Mouse (Mus musculus) heart, postnatal 0 days (tissue): Measurements from ENCODE around the gene Cst6. TPM values are rescaled to one million over a fixed set of nuclear protein-coding genes. Genes with fewer than 3 reads are reported as not detected.
"Not testable (repeated sequence)": the region's sequence is repeated elsewhere in the genome, so short reads cannot be mapped to it uniquely, and the experiment has no call there.

Experiments
- ATAC-seq: fragments of 200-750 bp; cut with Nextera tagmentation; 2 replicates; pipeline ENCODE4 v1.8.0; 2017; ENCODE audit warnings: low read depth, moderate number of reproducible peaks, moderate library complexity; ENCODE audit not compliant: insufficient read depth
- DNase-seq: peaks from one replicate; pipeline ENCODE4 v3.0.0-alpha.2; 2016; ENCODE audit warnings: low spot score
- H3K27ac ChIP-seq: fragments of 300-500 bp; sonication (generic); 2 replicates; pipeline ENCODE4 v1.5.1; 2014; ENCODE audit warnings: low read depth, mild to moderate bottlenecking
- H3K27me3 ChIP-seq: fragments of 300-500 bp; sonication (generic); 2 replicates; pipeline ENCODE4 v1.6.1; 2014; ENCODE audit warnings: low read length, mixed read lengths; ENCODE audit not compliant: control insufficient read depth, insufficient read depth
- H3K36me3 ChIP-seq: fragments of 300-500 bp; sonication (generic); replicated peaks from 2 replicates; pipeline ENCODE4 v1.6.1; 2014; ENCODE audit warnings: low read length, mixed read lengths; ENCODE audit not compliant: control insufficient read depth, insufficient read depth
- H3K4me1 ChIP-seq: fragments of 300-500 bp; sonication (generic); 2 replicates; pipeline ENCODE4 v1.6.1; 2014; ENCODE audit warnings: antibody characterized with exemption; ENCODE audit not compliant: control insufficient read depth, insufficient read depth
- H3K4me2 ChIP-seq: fragments of 300-500 bp; sonication (generic); 2 replicates; pipeline ENCODE4 v1.6.1; 2014; ENCODE audit warnings: low read depth, mild to moderate bottlenecking, low read length, moderate library complexity
- H3K4me3 ChIP-seq: fragments of 300-500 bp; sonication (generic); 2 replicates; pipeline ENCODE4 v1.5.1; 2014; ENCODE audit warnings: low read depth, low read length
- H3K9ac ChIP-seq: fragments of 300-500 bp; sonication (generic); replicated peaks from 2 replicates; pipeline ENCODE4 v1.6.1; 2014; ENCODE audit warnings: low read depth, low read length, mixed read lengths
- H3K9me3 ChIP-seq: fragments of 300-500 bp; sonication (generic); replicated peaks from 2 replicates; pipeline ENCODE4 v1.6.1; 2016; ENCODE audit warnings: low read length; ENCODE audit not compliant: control insufficient read depth
- CTCF ChIP-seq: IDR thresholded peaks from 2 replicates; pipeline ENCODE4 v1.5.1; 2016; ENCODE audit warnings: antibody characterized with exemption, control low read depth, low read depth
- EP300 ChIP-seq: IDR thresholded peaks from 2 replicates; pipeline ENCODE4 v1.6.1; 2016; ENCODE audit warnings: antibody characterized with exemption, low read depth
- WGBS: fragments of 180-500 bp; shearing (Covaris S2); extraction: QIAGEN DNeasy Blood & Tissue Kit; methylation state at CpG from one replicate; pipeline ENCODE4 v1.1.7; 2014; 5-methylcytosine and 5-hydroxymethylcytosine counted together
- polyA plus RNA-seq: library from polyadenylated mRNA; unstranded; fragments of >200 nt; fragmentation: Nextera tagmentation; extraction: Ambion mirVana; gene quantifications from 2 replicates; pipeline ENCODE4 v1.2.1, GENCODE M21; 2015
- total RNA-seq: library from RNA; depleted of rRNA; stranded (reverse); fragments of >200 nt; gene quantifications from 2 replicates; pipeline ENCODE4 v1.2.3, GENCODE M21; 2014; ENCODE audit warnings: low replicate concordance; rRNA removed

The Cst6 gene
- total RNA-seq, result 0.89 and 0.99 TPM in 2 replicates
- polyA plus RNA-seq, result 2.3 and 3.0 TPM in 2 replicates

DNA sequence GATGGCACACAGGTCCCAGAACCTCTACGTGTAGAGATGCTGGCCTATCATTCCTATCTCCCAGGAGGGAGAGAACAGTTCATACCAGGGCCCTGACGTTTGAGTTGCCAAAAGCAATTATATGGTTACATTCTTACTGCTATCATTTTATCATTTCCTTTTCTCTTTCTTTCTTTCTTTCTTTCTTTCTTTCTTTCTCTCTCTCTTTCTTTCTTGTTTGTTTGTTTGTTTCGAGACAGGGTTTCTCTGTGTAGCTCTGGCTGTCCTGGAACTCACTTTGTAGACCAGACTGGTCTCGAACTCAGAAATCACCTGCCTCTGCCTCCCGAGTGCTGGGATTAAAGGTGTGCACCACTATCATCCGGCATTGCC, at the start of gene Cst6:
Gene Cst6, minus strand, starts transcription at position 73 of the 372 bp plus-strand sequence.
- ATAC-seq, H3K27me3 ChIP-seq, DNase-seq, H3K4me1 ChIP-seq, H3K36me3 ChIP-seq, H3K9me3 ChIP-seq, H3K27ac ChIP-seq: not testable (repeated sequence)
- WGBS, result 68% methylated on average over 6 of the region's 6 CpGs
- Histone ChIP-seq H3K9ac (peak within 1 kb of the TSS; percentile 50; the same call in 1 of the 2 replicates), H3K4me3 (peak within 1 kb of the TSS; percentile 41), H3K4me2 (peak within 1 kb of the TSS; percentile 78)

DNA sequence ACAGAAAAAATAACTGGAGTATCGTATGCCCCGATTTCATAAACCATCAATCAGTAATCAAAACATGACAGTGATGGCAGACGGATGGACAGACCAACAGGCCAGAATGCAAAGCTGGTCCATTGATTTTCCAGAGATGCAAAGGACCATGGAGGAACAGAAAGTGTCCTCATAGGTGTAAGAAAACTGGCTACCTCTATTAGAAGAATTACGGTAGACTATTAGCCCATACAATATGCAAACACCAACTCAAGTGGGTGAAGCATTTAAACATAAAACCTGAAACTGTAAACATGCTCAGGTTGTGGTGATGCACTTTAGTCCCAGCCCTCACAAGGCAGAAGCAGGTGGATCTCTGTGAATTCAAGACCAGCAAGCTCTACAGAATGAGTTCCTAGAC, 46.0 kb upstream of the Cst6 start:
- H3K4me2 ChIP-seq, result no peak overlapping the region
- 74% methylated on average over 4 of the region's 4 CpGs for WGBS
- ATAC-seq (no peak), DNase-seq (no peak)
- no peak overlapping the region for H3K4me3 ChIP-seq
- TF ChIP-seq EP300, result no peak
- TF ChIP-seq CTCF, result no peak
- H3K27ac ChIP-seq, result no peak overlapping the region
- H3K36me3 ChIP-seq, result no peaks in the 10 kb centered on the region
- H3K27me3 ChIP-seq, result no peaks in the 10 kb centered on the region
- no peak overlapping the region for H3K9ac ChIP-seq
- no peaks in the 10 kb centered on the region; the same call in 1 of the 2 replicates for H3K4me1 ChIP-seq
- H3K9me3 ChIP-seq, result no peaks in the 10 kb centered on the region

DNA sequence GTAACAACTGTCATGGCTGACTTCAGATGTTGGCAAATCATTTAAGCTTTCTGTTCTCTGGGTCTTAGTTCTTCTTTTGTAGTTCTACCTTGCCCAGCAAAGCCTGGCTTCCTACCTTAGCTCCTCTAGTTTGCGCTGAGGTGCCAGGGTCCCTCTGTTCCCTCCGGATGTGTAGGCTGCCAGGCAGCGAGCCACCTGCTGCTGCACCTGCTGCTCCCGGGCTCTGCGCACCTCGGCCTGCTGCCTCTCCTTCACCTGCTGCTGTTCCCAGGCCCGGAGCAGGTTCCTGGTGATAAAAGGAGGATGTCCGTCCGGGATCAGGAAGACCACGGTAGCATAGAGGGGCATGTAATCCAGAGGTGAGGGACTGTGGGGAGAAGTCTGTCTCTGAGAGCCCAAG, 44.8 kb upstream of the Cst6 start:
- peaks cover 12% of the 10 kb centered on the region for H3K4me1 ChIP-seq
- no peak overlapping the region for H3K27ac ChIP-seq
- no peak overlapping the region for H3K4me3 ChIP-seq
- H3K36me3 ChIP-seq, result no peaks in the 10 kb centered on the region
- no peak overlapping the region for H3K4me2 ChIP-seq
- H3K9ac ChIP-seq, result no peak overlapping the region
- TF ChIP-seq CTCF (no peak), EP300 (no peak)
- ATAC-seq (no peak), DNase-seq (no peak)
- 51% methylated on average over 10 of the region's 10 CpGs for WGBS
- no peaks in the 10 kb centered on the region for H3K9me3 ChIP-seq
- no peaks in the 10 kb centered on the region for H3K27me3 ChIP-seq

DNA sequence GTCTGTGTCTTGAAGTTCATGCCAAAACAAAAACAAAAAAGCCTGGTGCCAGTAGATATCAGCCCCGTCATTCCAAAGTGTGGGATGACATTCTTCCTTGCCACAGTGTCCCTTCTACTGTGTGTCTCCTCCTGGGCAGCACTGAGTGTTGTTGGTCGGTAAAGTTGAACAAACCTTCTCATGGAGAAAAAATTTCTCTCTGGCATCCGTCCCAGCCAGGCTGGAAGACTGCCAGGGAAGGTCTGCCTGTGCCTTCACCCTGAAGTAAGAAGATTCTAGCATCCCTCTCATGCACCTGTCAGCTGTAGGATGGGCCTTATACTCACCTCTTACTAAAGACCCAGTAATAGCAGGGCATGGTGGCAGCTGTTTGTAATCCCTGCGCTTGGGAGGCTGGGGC, 43.5 kb upstream of the Cst6 start:
- H3K27me3 ChIP-seq, result no peaks in the 10 kb centered on the region
- no peaks in the 10 kb centered on the region for H3K36me3 ChIP-seq
- DNase-seq (peak; percentile 35), ATAC-seq (no peak)
- no peak for TF ChIP-seq EP300
- no peak for TF ChIP-seq CTCF
- peak overlapping the region; percentile 56 for H3K27ac ChIP-seq
- no peak overlapping the region for H3K4me2 ChIP-seq
- no peak overlapping the region for H3K4me3 ChIP-seq
- no peaks in the 10 kb centered on the region for H3K9me3 ChIP-seq
- no peak overlapping the region for H3K9ac ChIP-seq
- 14% methylated on average over 4 of the region's 4 CpGs for WGBS
- peaks cover 15% of the 10 kb centered on the region for H3K4me1 ChIP-seq

DNA sequence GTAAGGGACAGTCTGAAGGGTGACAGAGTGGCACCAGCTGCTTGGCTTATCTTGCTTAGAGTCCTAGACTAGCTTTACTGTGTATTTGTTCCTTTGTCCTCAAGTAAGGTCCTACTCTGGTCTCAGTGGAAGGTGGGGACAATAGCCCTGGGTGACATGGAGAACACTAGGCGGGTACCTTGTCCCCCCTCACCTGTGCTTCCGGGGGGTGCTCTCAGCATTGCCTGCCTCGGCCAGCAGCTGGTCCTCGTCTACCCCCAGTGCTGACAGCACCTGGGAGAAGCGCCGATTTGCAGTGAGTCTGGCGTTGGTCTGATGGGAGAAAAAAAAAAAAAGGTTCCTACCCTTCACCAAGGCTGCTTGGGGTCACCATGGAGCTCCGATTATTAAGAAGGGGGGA, 41.0 kb upstream of the Cst6 start:
- H3K9ac ChIP-seq, result peak overlapping the region; percentile 91; the same call in 1 of the 2 replicates
- no peaks in the 10 kb centered on the region for H3K9me3 ChIP-seq
- DNase-seq (no peak), ATAC-seq (no peak)
- H3K27me3 ChIP-seq, result no peaks in the 10 kb centered on the region
- peak overlapping the region; percentile 88; the same call in 1 of the 2 replicates for H3K27ac ChIP-seq
- H3K4me3 ChIP-seq, result peak overlapping the region; percentile 93; the same call in 1 of the 2 replicates
- peaks cover 25% of the 10 kb centered on the region for H3K4me1 ChIP-seq
- peaks cover 4% of the 10 kb centered on the region for H3K36me3 ChIP-seq
- 54% methylated on average over 8 of the region's 8 CpGs for WGBS
- peak overlapping the region; percentile 85 for H3K4me2 ChIP-seq
- no peak for TF ChIP-seq CTCF
- no peak for TF ChIP-seq EP300

DNA sequence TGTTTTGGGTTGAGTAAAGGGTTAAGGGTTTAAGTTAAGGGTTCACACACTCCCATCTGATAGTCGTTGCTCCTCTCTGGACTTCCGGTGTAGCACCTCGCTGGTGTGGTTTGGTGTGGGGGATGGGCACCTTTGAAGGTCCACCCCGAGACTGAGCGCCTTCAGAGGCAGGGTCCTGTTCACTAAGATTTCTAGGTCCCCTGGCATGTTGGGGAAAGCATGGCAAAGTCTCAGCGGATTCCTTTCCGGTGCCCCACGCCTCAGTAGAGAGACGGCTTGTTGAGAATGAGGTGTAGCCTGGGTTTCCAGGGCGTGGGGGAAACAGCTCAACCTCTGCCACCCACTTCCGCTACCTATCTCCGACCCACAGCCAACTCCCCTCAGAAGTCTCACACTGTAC, 40.3 kb upstream of the Cst6 start:
- WGBS, result 20% methylated on average over 12 of the region's 12 CpGs
- no peak for ATAC-seq

More for the DNA sequence above, 40.3 kb upstream of the Cst6 start:
- H3K4me2 ChIP-seq, result peak overlapping the region; percentile 85
- H3K4me3 ChIP-seq, result peak overlapping the region; percentile 93
- TF ChIP-seq CTCF (no peak), EP300 (no peak)
- no peaks in the 10 kb centered on the region for H3K27me3 ChIP-seq
- H3K27ac ChIP-seq, result peak overlapping the region; percentile 88
- peak overlapping the region; percentile 91 for H3K9ac ChIP-seq
- peaks cover 25% of the 10 kb centered on the region for H3K4me1 ChIP-seq
- no peaks in the 10 kb centered on the region for H3K9me3 ChIP-seq
- peaks cover 11% of the 10 kb centered on the region for H3K36me3 ChIP-seq
- DNase-seq, result peak; percentile 30
